Mouse (Mus musculus) embryonic facial prominence, embryonic 15.5 days (tissue): ENCODE results near the gene Hdhd5. TPM values are rescaled to one million over a fixed set of nuclear protein-coding genes. Genes with fewer than 3 reads are reported as not detected.

Experiments used
- ATAC-seq: fragments of 200-750 bp; cut with Nextera tagmentation; 2 replicates; pipeline ENCODE4 v1.8.0; 2017; ENCODE audit warnings: low read depth, moderate TSS enrichment; ENCODE audit not compliant: insufficient number of reproducible peaks, low FRiP score, low TSS enrichment
- H3K27ac ChIP-seq: fragments of 300-500 bp; sonication (generic); replicated peaks from 2 replicates; pipeline ENCODE4 v1.5.1; 2015; ENCODE audit warnings: mild to moderate bottlenecking, inconsistent platforms
- H3K27me3 ChIP-seq: fragments of 300-500 bp; sonication (generic); 2 replicates; pipeline ENCODE4 v1.6.1; 2015; ENCODE audit warnings: inconsistent platforms
- H3K36me3 ChIP-seq: fragments of 300-500 bp; sonication (generic); 2 replicates; pipeline ENCODE4 v1.6.1; 2015; ENCODE audit warnings: mild to moderate bottlenecking, inconsistent platforms
- H3K4me1 ChIP-seq: fragments of 300-500 bp; sonication (generic); 2 replicates; pipeline ENCODE4 v1.6.1; 2015; ENCODE audit warnings: inconsistent platforms
- H3K4me2 ChIP-seq: fragments of 300-500 bp; sonication (generic); replicated peaks from 2 replicates; pipeline ENCODE4 v1.6.1; 2015; ENCODE audit warnings: mild to moderate bottlenecking, inconsistent platforms
- H3K4me3 ChIP-seq: fragments of 300-500 bp; sonication (generic); replicated peaks from 2 replicates; pipeline ENCODE4 v1.5.1; 2015; ENCODE audit warnings: mild to moderate bottlenecking, inconsistent platforms
- H3K9ac ChIP-seq: fragments of 300-500 bp; sonication (generic); 2 replicates; pipeline ENCODE4 v1.6.1; 2015; ENCODE audit warnings: inconsistent platforms
- H3K9me3 ChIP-seq: fragments of 300-500 bp; sonication (generic); replicated peaks from 2 replicates; pipeline ENCODE4 v1.6.1; 2016; ENCODE audit warnings: inconsistent platforms
- WGBS: fragments of 180-500 bp; shearing (Covaris S2); methylation state at CpG from one replicate; pipeline ENCODE4 v1.1.7; 2015; 5-methylcytosine and 5-hydroxymethylcytosine counted together
- polyA plus RNA-seq: library from polyadenylated mRNA; unstranded; fragments of >200 nt; fragmentation: Nextera tagmentation; extraction: Ambion mirVana; gene quantifications from 2 replicates; pipeline ENCODE4 v1.2.1, GENCODE M21; 2015

The Hdhd5 gene
- polyA plus RNA-seq, 1 experiment from 2014 or later = 18.0 TPM

DNA sequence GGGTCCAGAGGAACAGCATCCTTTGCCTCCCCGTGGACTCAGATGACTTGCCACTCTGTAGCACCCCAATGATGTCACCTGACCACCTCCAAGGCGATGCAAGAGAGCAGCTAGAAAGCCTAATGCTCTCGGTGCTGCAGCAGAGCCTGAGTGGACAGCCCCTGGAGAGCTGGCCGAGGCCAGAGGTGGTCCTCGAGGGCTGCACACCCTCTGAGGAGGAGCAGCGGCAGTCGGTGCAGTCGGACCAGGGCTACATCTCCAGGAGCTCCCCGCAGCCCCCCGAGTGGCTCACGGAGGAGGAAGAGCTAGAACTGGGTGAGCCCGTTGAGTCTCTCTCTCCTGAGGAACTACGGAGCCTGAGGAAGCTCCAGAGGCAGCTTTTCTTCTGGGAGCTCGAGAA lies 49.1 kb downstream of the Hdhd5 start:
- Histone ChIP-seq H3K9me3 (no peaks in the 10 kb centered on the region), H3K4me3 (no peak overlapping the region), H3K36me3 (peaks cover 18% of the 10 kb centered on the region), H3K27me3 (no peaks in the 10 kb centered on the region), H3K4me1 (peaks cover 9% of the 10 kb centered on the region; the same call in 1 of the 2 replicates), H3K27ac (no peak overlapping the region), H3K9ac (no peak overlapping the region), H3K4me2 (no peak overlapping the region)
- ATAC-seq = no peak
- WGBS = 89% methylated on average over 14 of the region's 14 CpGs

GRCm38 (mm10) chr6:120481538-120481937 lies 49.6 kb downstream of the Hdhd5 start:
- H3K4me3 ChIP-seq = no peak overlapping the region
- H3K4me2 ChIP-seq = no peak overlapping the region
- H3K9ac ChIP-seq = no peak overlapping the region
- 86% methylated on average over 6 of the region's 6 CpGs for WGBS
- no peaks in the 10 kb centered on the region for H3K9me3 ChIP-seq
- ATAC-seq = no peak
- no peak overlapping the region for H3K27ac ChIP-seq
- no peaks in the 10 kb centered on the region for H3K27me3 ChIP-seq
- H3K4me1 ChIP-seq = peaks cover 9% of the 10 kb centered on the region; the same call in 1 of the 2 replicates
- peaks cover 18% of the 10 kb centered on the region for H3K36me3 ChIP-seq

DNA sequence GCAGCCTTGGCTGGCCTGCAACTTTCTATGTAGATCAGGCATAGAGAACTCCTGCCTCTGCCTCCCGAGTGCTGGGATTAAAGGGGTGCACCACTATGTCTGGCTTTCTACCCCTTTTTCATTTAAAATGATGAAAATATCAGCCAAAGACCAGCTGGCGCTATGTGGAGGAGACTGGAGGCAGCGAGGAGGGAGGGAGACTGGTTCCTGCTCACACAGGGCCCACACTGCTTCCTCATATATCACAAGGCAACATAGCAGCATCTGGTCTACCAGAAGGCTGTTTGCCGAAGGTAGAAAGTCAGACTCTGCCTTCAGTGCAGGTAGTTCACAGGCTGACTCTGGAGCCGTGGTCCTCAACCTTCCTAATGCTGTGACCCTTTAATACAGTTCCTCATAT lies 50.8 kb downstream of the Hdhd5 start:
- WGBS = 93% methylated on average over 5 of the region's 5 CpGs
- peaks cover 9% of the 10 kb centered on the region; the same call in 1 of the 2 replicates for H3K4me1 ChIP-seq
- ATAC-seq = no peak
- no peak overlapping the region for H3K4me2 ChIP-seq
- no peak overlapping the region for H3K4me3 ChIP-seq
- H3K9me3 ChIP-seq = no peaks in the 10 kb centered on the region
- H3K9ac ChIP-seq = no peak overlapping the region
- H3K27ac ChIP-seq = no peak overlapping the region
- peaks cover 18% of the 10 kb centered on the region for H3K36me3 ChIP-seq
- no peaks in the 10 kb centered on the region for H3K27me3 ChIP-seq

DNA sequence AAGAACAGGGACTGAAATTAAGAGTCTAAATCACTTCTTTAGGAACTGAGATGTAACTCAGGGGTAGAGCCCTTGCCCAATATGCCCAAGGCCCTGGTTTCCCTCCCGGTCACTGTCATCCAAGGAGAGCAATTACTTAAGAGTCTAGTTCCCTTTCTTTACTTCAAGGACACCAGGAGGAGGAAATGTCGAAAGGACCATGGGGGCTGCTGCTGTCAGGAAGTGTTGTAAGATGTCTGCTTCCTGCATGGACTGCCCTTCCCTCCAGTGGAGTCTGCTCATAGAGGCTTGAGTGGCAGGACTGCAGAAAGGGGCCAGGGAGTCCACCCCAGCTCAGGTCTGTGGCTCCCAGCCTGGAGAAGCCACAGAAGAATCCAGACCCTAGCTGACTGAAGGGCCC lies 51.8 kb downstream of the Hdhd5 start:
- no peak for ATAC-seq
- Histone ChIP-seq H3K4me2 (no peak overlapping the region), H3K4me3 (no peak overlapping the region), H3K4me1 (peaks cover 9% of the 10 kb centered on the region; the same call in 1 of the 2 replicates), H3K9me3 (no peaks in the 10 kb centered on the region), H3K36me3 (peaks cover 18% of the 10 kb centered on the region), H3K9ac (no peak overlapping the region), H3K27ac (no peak overlapping the region), H3K27me3 (no peaks in the 10 kb centered on the region)
- 76% methylated on average over 2 of the region's 2 CpGs for WGBS

GRCm38 (mm10) chr6:120475288-120475687 lies 55.8 kb downstream of the Hdhd5 start:
- WGBS = 71% methylated on average over 8 of the region's 8 CpGs
- no peak for ATAC-seq
- Histone ChIP-seq H3K4me3 (no peak overlapping the region), H3K36me3 (0 out of 2 replicates have a peak, but pooled peaks cover 4% of the 10 kb centered on the region), H3K4me1 (peaks cover 24% of the 10 kb centered on the region), H3K9ac (no peak overlapping the region), H3K9me3 (no peaks in the 10 kb centered on the region), H3K27ac (no peak overlapping the region), H3K4me2 (no peak overlapping the region), H3K27me3 (no peaks in the 10 kb centered on the region)

- no peak overlapping the region for H3K27ac ChIP-seq
- no peak overlapping the region for H3K9ac ChIP-seq
- H3K4me1 ChIP-seq = peaks cover 24% of the 10 kb centered on the region
- H3K27me3 ChIP-seq = no peaks in the 10 kb centered on the region
- H3K36me3 ChIP-seq = no peaks in the 10 kb centered on the region
- WGBS = 27% methylated on average over 5 of the region's 5 CpGs
- H3K9me3 ChIP-seq = no peaks in the 10 kb centered on the region
- H3K4me2 ChIP-seq = no peak overlapping the region
- no peak for ATAC-seq
- no peak overlapping the region for H3K4me3 ChIP-seq
Observed at GRCm38 (mm10) chr6:120473427-120473826, 57.7 kb downstream of the Hdhd5 start.

GRCm38 (mm10) chr6:120472455-120473140 lies 58.5 kb downstream of the Hdhd5 start:
- no peaks in the 10 kb centered on the region for H3K9me3 ChIP-seq
- H3K27me3 ChIP-seq = no peaks in the 10 kb centered on the region
- peaks cover 24% of the 10 kb centered on the region for H3K4me1 ChIP-seq
- H3K4me3 ChIP-seq = no peak overlapping the region
- H3K4me2 ChIP-seq = no peak overlapping the region
- no peak overlapping the region for H3K9ac ChIP-seq
- WGBS = 38% methylated on average over 8 of the region's 8 CpGs
- no peak for ATAC-seq
- no peaks in the 10 kb centered on the region for H3K36me3 ChIP-seq
- no peak overlapping the region; the same call in 1 of the 2 replicates for H3K27ac ChIP-seq

- no peaks in the 10 kb centered on the region for H3K36me3 ChIP-seq
- H3K27ac ChIP-seq = peak overlapping the region; percentile 24; the same call in 1 of the 2 replicates
- no peak overlapping the region for H3K4me3 ChIP-seq
- H3K9ac ChIP-seq = no peak overlapping the region
- ATAC-seq = peak; percentile 45; the same call in 1 of the 2 replicates
- peaks cover 24% of the 10 kb centered on the region for H3K4me1 ChIP-seq
- H3K4me2 ChIP-seq = no peak overlapping the region; the same call in 1 of the 2 replicates
- no peaks in the 10 kb centered on the region for H3K27me3 ChIP-seq
- no peaks in the 10 kb centered on the region for H3K9me3 ChIP-seq
- WGBS = 14% methylated on average over 5 of the region's 5 CpGs
Observed at GRCm38 (mm10) chr6:120471991-120472441, 59.1 kb downstream of the Hdhd5 start.

- Histone ChIP-seq H3K9ac (no peak overlapping the region), H3K4me3 (no peak overlapping the region), H3K9me3 (no peaks in the 10 kb centered on the region), H3K4me1 (peaks cover 24% of the 10 kb centered on the region), H3K27ac (no peak overlapping the region), H3K36me3 (no peaks in the 10 kb centered on the region), H3K27me3 (no peaks in the 10 kb centered on the region), H3K4me2 (no peak overlapping the region)
- no peak for ATAC-seq
- WGBS = 67% methylated on average over 1 of the region's 1 CpGs
Observed at GRCm38 (mm10) chr6:120470666-120471065, 60.5 kb downstream of the Hdhd5 start.

GRCm38 (mm10) chr6:120469770-120470169 lies 61.3 kb downstream of the Hdhd5 start:
- no peak for ATAC-seq
- Histone ChIP-seq H3K9ac (no peak overlapping the region), H3K4me2 (no peak overlapping the region), H3K36me3 (no peaks in the 10 kb centered on the region), H3K27ac (no peak overlapping the region), H3K4me1 (peaks cover 25% of the 10 kb centered on the region), H3K27me3 (no peaks in the 10 kb centered on the region), H3K4me3 (no peak overlapping the region), H3K9me3 (no peaks in the 10 kb centered on the region)

DNA sequence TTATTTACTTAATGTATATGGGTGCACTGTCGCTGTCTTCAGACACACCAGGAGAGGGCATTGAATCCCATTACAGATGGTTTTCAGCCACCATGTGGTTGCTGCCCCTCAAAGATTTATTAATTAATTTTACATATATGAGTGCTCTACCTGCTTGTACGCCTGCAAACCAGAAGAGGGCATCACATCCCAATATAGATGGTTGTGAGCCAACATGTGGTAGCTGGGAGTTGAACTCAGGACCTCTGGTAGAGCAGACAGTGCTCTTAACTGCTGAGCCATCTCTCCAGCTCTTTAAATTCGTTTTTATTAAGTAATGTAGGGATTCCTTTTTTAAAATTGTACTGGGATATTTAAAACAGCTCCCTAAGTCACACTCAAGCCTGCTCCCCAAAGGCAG lies 61.9 kb downstream of the Hdhd5 start:
- 63% methylated on average over 3 of the region's 3 CpGs for WGBS
- H3K36me3 ChIP-seq = no peaks in the 10 kb centered on the region
- H3K4me2 ChIP-seq = no peak overlapping the region
- H3K27ac ChIP-seq = no peak overlapping the region
- H3K9me3 ChIP-seq = no peaks in the 10 kb centered on the region
- H3K4me1 ChIP-seq = peaks cover 30% of the 10 kb centered on the region
- H3K9ac ChIP-seq = no peak overlapping the region
- ATAC-seq = no peak
- no peaks in the 10 kb centered on the region for H3K27me3 ChIP-seq
- no peak overlapping the region for H3K4me3 ChIP-seq

DNA sequence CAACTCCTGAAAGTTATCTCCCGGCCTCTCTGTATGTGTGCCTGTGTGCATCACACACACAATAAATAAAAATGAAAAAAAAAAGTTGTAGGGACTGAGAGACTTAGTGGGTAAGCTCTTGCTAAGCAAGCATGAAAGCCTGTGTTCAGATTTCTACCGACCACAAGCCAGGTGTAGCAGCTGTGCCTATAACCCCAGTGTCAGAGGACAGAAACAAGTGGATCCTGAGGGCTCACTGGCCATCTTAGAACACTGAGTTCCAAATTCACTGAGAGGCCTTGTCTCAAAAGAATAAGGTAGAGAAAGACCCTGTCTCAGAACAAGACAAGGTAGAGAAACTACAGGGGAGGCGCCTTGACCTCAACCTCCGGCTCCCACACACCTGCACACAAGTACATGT lies 62.9 kb downstream of the Hdhd5 start:
- no peak overlapping the region for H3K4me3 ChIP-seq
- 90% methylated on average over 4 of the region's 4 CpGs for WGBS

More for the DNA sequence above, 62.9 kb downstream of the Hdhd5 start:
- H3K27me3 ChIP-seq = no peaks in the 10 kb centered on the region
- H3K27ac ChIP-seq = no peak overlapping the region
- no peak overlapping the region for H3K9ac ChIP-seq
- H3K4me1 ChIP-seq = peaks cover 32% of the 10 kb centered on the region
- H3K9me3 ChIP-seq = no peaks in the 10 kb centered on the region
- ATAC-seq = no peak
- H3K36me3 ChIP-seq = no peaks in the 10 kb centered on the region
- no peak overlapping the region for H3K4me2 ChIP-seq
